Mouse (Mus musculus) megakaryocyte, embryonic 14.5 days (primary cell): Measurements from ENCODE around the gene Cst7.

Source experiments
- FLI1 ChIP-seq: IDR thresholded peaks from 2 replicates; pipeline ENCODE4 v1.6.1; 2012; ENCODE audit warnings: low read length, inconsistent platforms, mixed read lengths
- GATA1 ChIP-seq: IDR thresholded peaks from 3 replicates; pipeline ENCODE4 v1.6.1; 2012; ENCODE audit warnings: mixed read lengths, low read length, inconsistent platforms, borderline replicate concordance

DNA sequence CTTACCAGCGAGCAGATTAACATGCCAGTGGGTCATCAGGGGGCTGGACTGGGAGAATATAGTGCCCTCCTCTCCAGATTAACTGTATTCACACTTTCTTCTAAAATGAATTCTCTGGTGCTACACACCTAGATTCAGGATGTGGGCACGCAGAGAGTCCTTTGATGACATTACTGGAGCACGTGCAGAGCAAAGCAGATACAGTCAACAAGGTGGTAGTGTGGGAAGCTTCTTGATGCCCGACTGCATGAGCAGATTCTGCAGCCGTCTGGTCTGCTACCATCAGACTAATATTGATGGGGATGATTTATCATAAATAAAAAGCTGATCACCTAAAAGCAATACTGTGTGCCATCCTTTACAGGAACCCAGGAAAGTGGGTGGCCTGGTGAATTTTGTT lies 8.4 kb downstream of the Cst7 start:
- TF ChIP-seq GATA1 (no peak), FLI1 (no peak)
